Mouse (Mus musculus): ENCODE measurements around the gene Krt15. TPM values are rescaled to one million over a fixed set of nuclear protein-coding genes. Genes with fewer than 3 reads are reported as not detected.

Gene Krt15
- polyA plus RNA-seq, 1 experiment from 2014 or later: 3.9 TPM

Other genes starting within 250 kb of the Krt15 start
- gene Krtap31-1, start 228.0 kb downstream of the Krt15 start, polyA plus RNA-seq (2015; fragmentation: Nextera tagmentation; extraction: Ambion mirVana): not detected in 2 replicates
- gene Gm11565, start 221.2 kb downstream of the Krt15 start, polyA plus RNA-seq (2015; fragmentation: Nextera tagmentation; extraction: Ambion mirVana): not detected in 2 replicates
- gene Krtap31-2, start 199.6 kb downstream of the Krt15 start, polyA plus RNA-seq (2015; fragmentation: Nextera tagmentation; extraction: Ambion mirVana): not detected in 2 replicates
- gene Krtap9-5, start 187.5 kb downstream of the Krt15 start, polyA plus RNA-seq (2015; fragmentation: Nextera tagmentation; extraction: Ambion mirVana): not detected in 2 replicates
- not detected in 2 replicates for gene Krtap29-1, start 156.9 kb downstream of the Krt15 start, polyA plus RNA-seq (2015; fragmentation: Nextera tagmentation; extraction: Ambion mirVana)
- gene Krtap16-1, start 149.3 kb downstream of the Krt15 start, polyA plus RNA-seq (2015; fragmentation: Nextera tagmentation; extraction: Ambion mirVana): 0.13 and 0.23 TPM in 2 replicates
- gene Krtap17-1, start 141.9 kb downstream of the Krt15 start, polyA plus RNA-seq (2015; fragmentation: Nextera tagmentation; extraction: Ambion mirVana): 0.69 and 1.00 TPM in 2 replicates
- not detected in 2 replicates for gene Krt33a, start 119.7 kb downstream of the Krt15 start, polyA plus RNA-seq (2015; fragmentation: Nextera tagmentation; extraction: Ambion mirVana)
- 0.11 TPM in 1 of 2 replicates, not detected in the other for gene Krt33b, start 106.1 kb downstream of the Krt15 start, polyA plus RNA-seq (2015; fragmentation: Nextera tagmentation; extraction: Ambion mirVana)
- not detected in 2 replicates for gene Krt34, start 94.4 kb downstream of the Krt15 start, polyA plus RNA-seq (2015; fragmentation: Nextera tagmentation; extraction: Ambion mirVana)
- not detected in 2 replicates for gene Krt31, start 85.4 kb downstream of the Krt15 start, polyA plus RNA-seq (2015; fragmentation: Nextera tagmentation; extraction: Ambion mirVana)
- not detected in 2 replicates for gene Krt32, start 47.7 kb downstream of the Krt15 start, polyA plus RNA-seq (2015; fragmentation: Nextera tagmentation; extraction: Ambion mirVana)
- gene Krt35, start 39.7 kb downstream of the Krt15 start, polyA plus RNA-seq (2015; fragmentation: Nextera tagmentation; extraction: Ambion mirVana): 0.09 TPM in 1 of 2 replicates, not detected in the other
- gene Krt36, start 30.3 kb downstream of the Krt15 start, polyA plus RNA-seq (2015; fragmentation: Nextera tagmentation; extraction: Ambion mirVana): 0.14 TPM in 1 of 2 replicates, not detected in the other
- gene Krt13, start 14.4 kb downstream of the Krt15 start, polyA plus RNA-seq (2015; fragmentation: Nextera tagmentation; extraction: Ambion mirVana): 0.24 and 0.37 TPM in 2 replicates
- gene Krt19, start 12.7 kb upstream of the Krt15 start, polyA plus RNA-seq (2015; fragmentation: Nextera tagmentation; extraction: Ambion mirVana): 4.5 and 57.6 TPM in 2 replicates
- gene Krt9, start 57.3 kb upstream of the Krt15 start, polyA plus RNA-seq (2015; fragmentation: Nextera tagmentation; extraction: Ambion mirVana): 0.06 and 0.08 TPM in 2 replicates
- 1.7 and 6.3 TPM in 2 replicates for gene Krt14, start 71.6 kb upstream of the Krt15 start, polyA plus RNA-seq (2015; fragmentation: Nextera tagmentation; extraction: Ambion mirVana)
- 0.27 TPM in 1 of 2 replicates, not detected in the other for gene Krt16, start 113.0 kb upstream of the Krt15 start, polyA plus RNA-seq (2015; fragmentation: Nextera tagmentation; extraction: Ambion mirVana)
- 0.73 and 63.9 TPM in 2 replicates for gene Krt17, start 125.1 kb upstream of the Krt15 start, polyA plus RNA-seq (2015; fragmentation: Nextera tagmentation; extraction: Ambion mirVana)
- gene Krt42, start 133.9 kb upstream of the Krt15 start, polyA plus RNA-seq (2015; fragmentation: Nextera tagmentation; extraction: Ambion mirVana): not detected in 2 replicates
- gene Eif1, start 184.0 kb upstream of the Krt15 start, polyA plus RNA-seq (2015; fragmentation: Nextera tagmentation; extraction: Ambion mirVana): 1,270 and 1,336 TPM in 2 replicates
- 0.75 TPM in 1 of 2 replicates, not detected in the other for gene Gast, start 198.5 kb upstream of the Krt15 start, polyA plus RNA-seq (2015; fragmentation: Nextera tagmentation; extraction: Ambion mirVana)
- 233 and 264 TPM in 2 replicates for gene Hap1, start 220.2 kb upstream of the Krt15 start, polyA plus RNA-seq (2015; fragmentation: Nextera tagmentation; extraction: Ambion mirVana)

Measured in neural tube, embryonic 15.5 days (tissue).